Mouse (Mus musculus) CD4-positive, CD25-positive, alpha-beta regulatory T cell, adult 2 months (primary cell): ENCODE measurements around the gene Zdhhc22.
A peak's percentile ranks its signal among the peaks of the same experiment; 100 is the strongest.

ENCODE experiments used
- DNase-seq: peaks from one replicate; pipeline ENCODE4 v3.0.0-alpha.2; 2012; ENCODE audit warnings: low read depth, low spot score

Zdhhc22 gene

GRCm38 (mm10) chr12:86995931-86996330, 5.7 kb upstream of the Zdhhc22 start:
- DNase-seq: no peak

GRCm38 (mm10) chr12:86994776-86995175, 4.5 kb upstream of the Zdhhc22 start:
- no peak for DNase-seq

- no peak for DNase-seq
These were observed 3.9 kb upstream of the Zdhhc22 start for GRCm38 (mm10) chr12:86994166-86994565.

- DNase-seq: no peak
These were observed 503 bp upstream of the Zdhhc22 start for GRCm38 (mm10) chr12:86990755-86991110.

- no peak for DNase-seq
These were observed 852 bp downstream of the Zdhhc22 start for GRCm38 (mm10) chr12:86989378-86989777.

GRCm38 (mm10) chr12:86988227-86988626, 2.0 kb downstream of the Zdhhc22 start:
- DNase-seq: no peak

- DNase-seq: no peak
These were observed 3.7 kb downstream of the Zdhhc22 start for GRCm38 (mm10) chr12:86986562-86986961.

GRCm38 (mm10) chr12:86984194-86984555, 6.1 kb downstream of the Zdhhc22 start:
- DNase-seq: peak; percentile 20

- peak; percentile 54 for DNase-seq
These were observed 6.6 kb downstream of the Zdhhc22 start for GRCm38 (mm10) chr12:86983470-86984193.

GRCm38 (mm10) chr12:86981180-86981579, 9.1 kb downstream of the Zdhhc22 start:
- DNase-seq: peak; percentile 32

GRCm38 (mm10) chr12:86977833-86978232, 12.4 kb downstream of the Zdhhc22 start:
- no peak for DNase-seq

GRCm38 (mm10) chr12:86976511-86977168, 13.6 kb downstream of the Zdhhc22 start:
- peak; percentile 24 for DNase-seq

GRCm38 (mm10) chr12:86975761-86976160, 14.5 kb downstream of the Zdhhc22 start:
- DNase-seq: no peak

GRCm38 (mm10) chr12:86974387-86975288, 15.6 kb downstream of the Zdhhc22 start:
- DNase-seq: peak; percentile 73

- no peak for DNase-seq
These were observed 16.5 kb downstream of the Zdhhc22 start for GRCm38 (mm10) chr12:86973706-86974105.

- no peak for DNase-seq
These were observed 17.0 kb downstream of the Zdhhc22 start for GRCm38 (mm10) chr12:86973216-86973615.

- DNase-seq: no peak
These were observed 19.1 kb downstream of the Zdhhc22 start for GRCm38 (mm10) chr12:86971089-86971488.

- no peak for DNase-seq
These were observed 21.0 kb downstream of the Zdhhc22 start for GRCm38 (mm10) chr12:86969220-86969601.

GRCm38 (mm10) chr12:86968468-86969219, 21.6 kb downstream of the Zdhhc22 start:
- no peak for DNase-seq

- no peak for DNase-seq
These were observed 24.9 kb downstream of the Zdhhc22 start for GRCm38 (mm10) chr12:86965237-86965799.
